Mouse (Mus musculus) mouse trophoblast stem cell (cell line): Measurements from ENCODE around the gene Borcs5.

Experiments
- in situ Hi-C, 2 experiments: fragments of 300-500 bp; cut with MseI, MboI; formaldehyde crosslinking; loops; 2 replicates in 1 of 2; 3 replicates in 1 of 2; pipeline ENCODE4 v1.15.1; 2025

Gene Borcs5

DNA sequence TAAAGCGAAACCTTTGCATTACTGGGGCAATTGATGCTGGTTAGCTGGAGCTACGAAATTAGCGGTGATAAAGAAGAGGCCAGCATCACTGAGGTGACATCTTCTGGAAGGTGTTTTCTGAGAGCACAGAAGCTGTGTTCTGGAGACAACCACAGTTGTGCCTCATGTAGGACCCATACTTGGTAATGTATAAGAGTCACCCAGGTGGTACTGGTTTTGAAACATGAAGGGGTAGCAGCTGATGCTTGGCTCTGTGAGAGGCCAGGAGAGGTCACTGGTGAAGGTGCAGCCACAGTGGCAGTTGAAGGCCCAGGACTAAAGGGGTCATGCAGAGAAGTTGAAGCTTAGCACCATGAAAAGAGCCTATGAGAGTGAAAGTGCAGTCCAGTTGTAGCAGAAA is at the start of gene Borcs5:
Borcs5 (plus strand) TSS at position 301 of the 400 bp plus-strand sequence.
- in situ Hi-C loops: no loop called here

DNA sequence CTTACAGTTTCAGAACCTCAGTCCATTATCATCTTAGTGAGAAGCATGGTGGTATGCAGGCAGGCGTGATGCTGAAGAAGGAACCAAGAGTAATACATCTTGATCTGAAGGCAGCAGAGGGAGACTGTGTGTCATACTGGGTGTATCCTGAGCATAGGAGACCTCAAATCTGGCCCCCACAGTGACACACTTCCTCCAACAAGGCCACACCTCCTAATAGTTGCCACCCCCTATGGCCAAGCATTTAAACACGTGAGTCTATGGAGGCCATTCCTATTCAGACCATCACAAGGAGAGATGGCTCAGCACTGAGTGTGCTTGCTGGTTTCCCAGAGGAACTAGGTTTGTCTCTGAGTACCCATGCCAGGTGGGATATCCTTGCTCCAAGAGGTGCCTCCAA is 47.7 kb upstream of the Borcs5 start:
- in situ Hi-C loops: no loop called here

DNA sequence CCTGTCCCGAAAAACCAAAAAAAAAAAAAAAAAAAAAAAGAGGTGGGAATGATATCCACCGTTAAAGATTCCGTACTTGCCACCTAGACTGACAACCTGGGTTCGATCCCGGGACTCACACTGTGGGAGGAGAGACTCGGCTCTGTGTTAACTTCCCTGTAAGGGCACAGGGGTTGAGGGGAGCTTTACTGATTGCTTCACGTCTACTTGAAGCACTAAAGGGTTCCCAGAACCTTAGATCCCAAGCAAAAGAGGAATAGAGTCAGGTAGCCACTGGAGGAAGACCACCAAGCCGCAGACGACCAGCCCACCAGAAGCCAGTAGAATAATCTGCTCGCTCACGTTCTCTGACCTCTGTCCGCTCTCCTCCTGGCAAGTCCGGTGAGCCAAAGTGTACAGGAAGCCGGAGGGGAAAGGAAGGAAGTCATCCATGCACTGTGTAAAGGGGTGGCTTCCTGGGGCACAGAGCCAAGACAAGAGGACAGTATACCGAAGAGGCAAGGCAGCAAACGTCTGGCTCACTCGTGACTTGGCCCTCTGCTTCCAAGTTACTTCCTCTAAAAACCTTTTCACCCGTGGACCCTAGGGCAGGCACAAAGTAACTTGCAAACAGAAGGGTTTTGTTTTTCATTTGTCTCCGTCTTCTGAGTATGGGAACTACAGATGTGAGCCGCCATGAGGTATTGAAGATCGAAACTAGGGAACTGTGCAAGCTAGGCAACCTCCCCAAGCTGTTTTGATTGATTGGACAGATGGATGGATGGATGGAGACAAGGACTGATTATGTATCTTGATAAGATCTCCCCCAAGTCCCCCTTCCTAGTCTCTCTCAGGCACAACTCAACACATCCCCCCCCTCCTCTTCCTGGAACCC is 44.5 kb upstream of the Borcs5 start:
- in situ Hi-C loops: no loop called here

DNA sequence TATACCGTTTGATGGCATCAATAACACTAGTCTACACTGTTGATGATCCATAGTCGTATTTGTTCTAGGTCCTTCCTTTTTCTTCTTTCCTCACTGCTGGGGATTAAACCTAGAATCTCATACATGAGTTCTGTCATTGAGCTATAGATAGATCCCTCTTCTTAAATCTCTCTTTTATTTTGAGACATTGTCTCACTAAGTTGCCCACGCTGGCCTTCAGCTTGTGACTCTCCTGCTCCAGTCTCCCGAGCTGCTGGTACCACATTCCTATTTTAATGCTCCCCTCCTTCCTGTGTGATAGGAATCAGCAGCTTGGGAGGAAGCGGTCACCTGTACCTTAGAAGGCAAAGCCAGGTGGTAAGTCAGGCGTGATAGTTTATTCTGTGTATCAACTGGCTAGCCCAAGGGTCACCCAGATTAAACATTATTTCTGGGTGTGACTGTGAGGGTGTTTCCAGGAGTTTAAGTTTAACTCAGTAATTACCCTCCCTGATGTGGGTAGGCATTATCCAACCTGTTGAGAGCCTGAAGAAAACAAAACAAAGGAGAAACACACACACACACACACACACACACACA is 41.6 kb upstream of the Borcs5 start:
- in situ Hi-C loops: no loop called here

DNA sequence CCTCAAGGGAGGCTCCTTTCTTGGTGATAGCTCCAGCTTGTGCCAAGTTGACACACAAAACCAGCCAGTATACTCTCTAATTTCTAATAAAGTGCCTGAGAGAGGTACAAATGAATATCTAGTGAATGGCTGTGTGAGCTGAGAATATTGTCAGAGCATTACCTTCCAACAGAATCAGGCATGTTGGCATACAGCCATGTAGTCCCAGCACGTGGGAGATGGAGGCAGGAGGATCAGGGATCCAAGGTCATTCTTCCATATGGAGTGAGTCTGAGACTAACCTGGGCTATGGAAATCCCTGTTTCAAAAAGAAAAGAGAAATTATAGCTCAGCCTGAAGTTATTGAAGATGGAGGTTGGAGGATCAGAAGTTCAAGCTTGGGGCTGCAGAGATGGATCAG is 40.1 kb upstream of the Borcs5 start:
- in situ Hi-C loops: no loop called here

DNA sequence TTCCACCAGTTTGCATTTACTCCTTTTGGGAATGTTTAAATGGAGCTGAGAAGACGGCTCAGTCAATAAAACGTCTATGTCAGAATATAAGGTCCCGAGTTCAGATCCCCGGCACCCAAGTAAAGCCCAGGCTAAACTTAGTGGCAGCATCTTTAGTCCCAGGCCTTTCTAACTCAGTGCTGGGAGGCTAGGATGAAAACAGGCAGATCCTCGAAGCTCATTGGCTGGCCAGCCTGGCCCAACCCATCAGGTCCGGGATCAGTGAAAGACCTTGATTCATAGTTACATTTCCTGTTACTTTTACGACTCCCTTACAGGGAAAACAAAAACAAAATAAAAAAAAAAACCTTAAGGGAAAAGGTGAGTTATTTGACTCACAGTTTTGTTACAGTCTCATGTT is 38.2 kb upstream of the Borcs5 start:
- in situ Hi-C loops: no loop called here

DNA sequence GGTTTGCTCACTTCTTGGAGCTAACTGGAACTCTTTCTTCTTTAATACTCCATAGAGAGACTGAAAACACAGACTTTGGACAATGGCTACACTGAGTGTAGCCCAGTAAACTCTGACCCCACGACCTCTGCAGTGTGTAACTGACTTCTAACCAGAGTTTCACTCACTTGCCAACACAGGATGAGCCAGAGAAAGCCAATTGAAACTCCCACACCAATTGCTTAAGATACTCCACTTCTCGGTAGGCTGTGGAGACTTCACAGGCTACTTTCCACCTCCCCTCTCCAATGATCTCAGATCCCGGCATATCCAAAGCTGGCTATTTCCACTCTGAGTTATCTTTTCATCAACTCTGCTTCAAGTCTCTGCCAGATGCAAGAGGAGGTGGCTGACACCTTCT is 37.5 kb upstream of the Borcs5 start:
- in situ Hi-C loops: no loop called here

DNA sequence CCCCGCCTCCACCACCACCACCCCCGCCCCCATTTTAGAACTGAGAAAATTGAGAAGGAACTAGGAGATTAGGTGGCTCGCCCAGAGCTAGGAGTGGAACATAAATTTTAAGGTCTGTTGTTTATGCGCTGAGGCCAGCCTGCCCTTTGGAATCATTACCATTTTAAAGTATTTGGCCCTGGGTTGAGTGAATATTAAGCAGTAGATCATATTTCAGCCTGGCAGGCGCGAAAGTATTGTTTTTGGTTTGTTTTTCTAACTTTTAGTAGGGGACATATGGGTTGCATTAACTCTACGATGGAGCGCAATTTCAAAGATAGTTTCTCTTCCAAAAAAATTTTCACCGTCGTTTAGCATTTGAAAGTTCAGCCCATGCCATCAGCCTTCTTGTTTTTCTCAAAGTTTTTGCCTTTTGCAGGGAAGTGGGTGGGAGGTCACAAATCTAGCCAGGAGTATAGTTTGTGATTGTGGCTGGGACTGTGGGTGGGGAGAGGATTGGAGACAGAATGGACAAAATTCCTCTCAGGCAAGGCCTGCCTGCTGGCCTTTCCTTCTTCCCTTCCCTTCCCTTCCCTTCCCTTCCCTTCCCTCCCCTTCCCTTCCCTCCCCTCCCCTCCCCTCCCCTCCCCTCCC is 36.8 kb upstream of the Borcs5 start:
- in situ Hi-C loops: no loop called here

DNA sequence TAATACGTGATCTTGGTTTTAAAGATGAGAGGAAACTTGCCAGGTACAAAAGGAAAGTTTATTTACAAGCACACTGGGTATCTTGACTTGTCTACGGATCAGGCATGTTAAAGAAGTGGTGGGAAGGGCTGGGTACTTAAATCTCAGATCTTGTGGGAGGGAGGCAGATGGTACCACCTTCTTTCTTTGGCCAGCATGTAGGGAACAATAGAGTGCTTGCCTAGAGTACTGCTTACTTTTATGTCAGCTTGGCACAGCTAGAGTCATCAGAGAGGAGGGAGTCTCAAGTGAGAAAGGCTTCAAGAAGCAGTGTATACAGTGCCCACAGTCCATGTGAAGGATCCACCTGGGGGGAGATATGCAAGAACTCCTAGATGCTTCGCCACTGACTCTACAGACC is 34.1 kb upstream of the Borcs5 start:
- in situ Hi-C loops: loop anchor here in 1 of 2 experiments (5.0 kb wide), 1 partner anchor 178 kb away; no protein-coding TSS in a partner anchor

DNA sequence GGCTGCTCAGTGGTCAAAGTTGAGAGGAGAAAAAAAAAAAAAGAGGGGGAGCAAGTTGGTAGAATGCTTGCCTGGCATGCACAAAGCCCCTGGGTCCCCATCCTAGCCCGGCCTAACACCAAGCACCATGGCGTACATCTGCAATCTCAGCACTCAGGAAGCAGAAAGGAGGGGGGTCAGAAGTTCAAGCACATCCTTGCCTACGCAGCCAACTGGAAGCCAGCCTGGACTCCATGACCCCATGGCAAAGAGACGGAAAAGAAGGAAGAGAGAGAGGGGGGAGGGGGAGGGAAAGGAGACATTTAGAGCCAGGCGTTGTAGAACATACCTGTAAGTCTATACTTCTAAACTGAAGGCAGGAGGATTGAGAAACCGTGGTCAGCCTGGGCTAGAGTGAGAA is 32.8 kb upstream of the Borcs5 start:
- in situ Hi-C loops: loop anchor here in 1 of 2 experiments (5.0 kb wide), 1 partner anchor 179 kb away; no protein-coding TSS in a partner anchor

DNA sequence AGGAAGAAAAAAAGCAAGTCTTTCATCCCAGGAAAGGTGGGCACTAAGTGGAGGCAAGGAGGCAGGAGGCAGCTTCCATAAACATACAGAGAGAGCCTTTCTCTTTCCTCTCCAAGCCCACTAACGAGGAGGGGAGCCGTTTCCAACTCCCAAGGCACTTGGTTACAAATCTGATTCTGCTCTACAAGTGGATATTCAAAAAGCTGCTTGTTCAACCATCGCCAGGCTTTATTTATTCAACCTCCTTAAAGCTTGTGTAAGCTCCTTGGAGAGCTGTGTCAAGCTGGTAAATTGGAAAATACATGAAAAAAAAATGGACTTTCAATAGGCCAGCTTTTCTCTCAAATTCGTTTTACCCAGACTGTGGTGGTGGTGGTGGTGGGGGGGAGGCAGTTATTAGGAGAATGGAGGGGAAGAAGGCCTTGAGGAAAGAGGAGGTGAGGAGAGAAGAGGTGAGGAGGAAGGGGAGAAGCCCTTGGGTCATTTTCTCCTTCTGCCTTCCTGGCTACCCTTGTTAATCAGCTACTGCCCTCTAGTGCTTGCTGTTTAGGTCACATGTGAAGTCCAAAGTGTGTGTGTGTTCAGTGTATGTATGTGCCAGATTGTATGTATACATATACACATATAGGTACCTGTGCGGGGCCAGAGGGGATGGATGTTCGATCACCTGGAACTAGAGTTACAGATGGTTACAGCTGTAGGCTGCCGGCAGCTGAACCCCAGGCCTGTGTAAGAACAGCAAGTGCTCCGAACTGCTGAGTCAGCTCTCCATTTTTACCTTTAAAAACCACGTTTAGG is 32.2 kb upstream of the Borcs5 start:
- in situ Hi-C loops: loop anchor here in 1 of 2 experiments (5.0 kb wide), 1 partner anchor 180 kb away; no protein-coding TSS in a partner anchor

DNA sequence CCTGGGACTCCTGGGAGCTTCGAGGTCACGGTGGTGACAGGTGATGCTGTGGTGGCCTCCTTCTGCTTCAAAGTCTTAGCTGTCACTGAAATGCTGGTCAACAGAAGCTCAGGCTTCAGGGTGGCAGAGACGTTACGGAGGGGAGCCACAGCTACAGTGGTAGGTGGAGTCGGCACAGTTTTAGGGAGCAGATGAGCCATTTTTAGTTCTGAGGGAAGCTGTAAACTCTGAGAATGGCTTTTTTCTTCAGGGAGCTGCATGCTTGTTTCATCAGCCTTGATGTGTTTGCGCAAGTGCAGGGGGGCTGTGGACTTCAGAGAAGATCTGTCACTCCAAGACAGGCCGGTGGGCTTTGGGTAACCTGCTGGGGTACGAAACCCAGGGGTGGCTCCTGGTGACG is 28.9 kb upstream of the Borcs5 start:
- in situ Hi-C loops: no loop called here

DNA sequence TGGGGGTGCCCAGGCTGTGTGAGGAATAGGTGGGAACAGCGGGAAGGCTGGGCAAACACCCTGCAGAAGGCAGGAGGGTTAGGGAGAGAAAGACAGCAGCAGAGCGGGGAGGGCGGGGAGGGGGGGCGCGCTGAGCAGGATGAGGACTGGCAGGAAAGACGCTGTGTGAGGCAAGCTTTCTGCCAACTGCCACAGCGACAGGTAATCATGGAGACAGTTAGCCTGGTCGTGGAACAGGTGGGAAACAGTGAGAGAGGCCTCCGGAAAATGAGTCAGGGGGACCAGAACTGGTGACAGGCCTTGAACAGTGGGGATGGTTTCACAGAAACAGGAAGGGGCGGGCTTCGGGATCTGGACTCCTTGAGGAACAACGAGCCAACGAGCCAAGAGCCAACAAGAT is 27.4 kb upstream of the Borcs5 start:
- in situ Hi-C loops: no loop called here

DNA sequence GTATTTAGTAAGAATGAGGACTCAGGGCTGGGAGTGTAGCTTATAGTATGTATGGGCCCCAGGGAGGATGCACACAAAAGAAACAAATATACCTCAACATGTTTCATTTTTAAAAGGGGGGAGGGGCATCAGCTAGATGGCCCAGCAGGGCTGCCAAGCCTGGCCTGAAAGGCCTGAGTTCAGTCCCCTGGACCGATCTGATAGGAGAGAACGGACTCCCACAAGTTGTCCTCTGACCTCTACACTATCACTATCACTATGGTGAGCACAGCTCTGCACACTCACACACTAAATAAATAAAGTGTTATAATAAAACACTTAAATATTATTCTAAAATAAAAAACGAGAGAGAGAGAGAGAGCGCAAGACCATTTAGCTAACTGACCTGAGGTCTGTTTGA is 25.0 kb upstream of the Borcs5 start:
- in situ Hi-C loops: no loop called here

DNA sequence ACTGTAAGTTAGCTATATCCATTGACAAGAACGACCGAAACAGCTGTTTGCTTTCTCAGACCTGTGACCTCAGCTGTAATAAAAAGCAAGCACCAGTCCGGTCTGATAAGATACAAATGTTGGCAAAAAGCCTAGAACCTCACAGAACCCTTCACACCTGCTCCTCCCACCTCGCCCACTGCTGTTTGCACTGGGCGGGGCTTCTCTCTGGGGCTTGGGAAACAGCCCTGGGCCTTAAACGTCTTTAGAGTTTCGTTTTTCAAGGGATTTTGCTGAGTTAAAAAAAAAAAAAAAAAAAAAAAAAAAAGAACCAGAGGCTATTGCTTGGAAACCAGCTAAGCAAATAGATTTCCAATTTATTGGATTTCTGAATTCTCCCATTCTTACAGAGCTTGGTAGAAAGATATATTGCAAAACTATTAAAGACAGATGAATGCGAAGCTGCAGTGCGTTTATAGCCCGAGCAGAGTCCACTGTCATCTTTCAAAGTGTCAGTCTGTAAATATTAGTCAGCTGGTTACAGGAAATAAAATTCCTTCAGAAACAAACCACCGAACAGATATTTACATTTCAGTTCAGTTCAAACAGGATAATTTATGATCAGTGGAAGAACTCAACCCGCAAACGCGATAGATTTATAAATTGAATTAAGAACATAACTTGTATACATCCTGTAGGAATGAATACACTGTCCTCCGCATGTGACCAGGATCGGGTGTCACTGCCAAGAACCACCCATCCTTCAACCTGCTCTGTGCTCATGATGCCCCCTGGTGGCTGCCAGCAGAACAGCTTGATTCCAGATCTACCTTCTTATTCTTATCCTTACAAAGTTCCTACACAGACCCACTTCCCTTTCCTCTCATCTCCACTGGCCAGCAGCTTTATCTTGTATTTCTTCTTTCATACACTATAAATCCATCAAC is 24.3 kb upstream of the Borcs5 start:
- in situ Hi-C loops: loop anchor here in 1 of 2 experiments (5.0 kb wide), 1 partner anchor 188 kb away; no protein-coding TSS in a partner anchor

DNA sequence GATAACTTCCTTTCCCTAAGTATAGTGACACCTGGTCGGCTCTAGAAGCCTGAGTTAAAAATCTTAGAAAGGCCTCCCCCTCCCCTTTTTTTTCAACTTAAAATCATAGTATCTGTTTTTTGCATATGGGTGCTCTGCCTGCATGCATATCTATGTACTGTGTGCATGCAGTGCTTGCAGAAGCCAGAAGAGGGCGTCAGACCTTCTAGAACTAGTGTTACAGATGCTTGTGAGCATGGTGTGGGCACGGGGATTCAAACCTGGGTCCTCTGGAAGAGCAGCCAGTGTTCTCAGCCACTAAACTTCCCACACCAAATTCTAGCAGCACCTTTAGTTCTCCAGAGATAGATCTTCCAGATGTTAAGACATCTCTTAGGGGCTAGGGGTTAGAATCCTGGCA is 21.7 kb upstream of the Borcs5 start:
- in situ Hi-C loops: loop anchor here in 1 of 2 experiments (5.0 kb wide), 1 partner anchor 190 kb away; no protein-coding TSS in a partner anchor

DNA sequence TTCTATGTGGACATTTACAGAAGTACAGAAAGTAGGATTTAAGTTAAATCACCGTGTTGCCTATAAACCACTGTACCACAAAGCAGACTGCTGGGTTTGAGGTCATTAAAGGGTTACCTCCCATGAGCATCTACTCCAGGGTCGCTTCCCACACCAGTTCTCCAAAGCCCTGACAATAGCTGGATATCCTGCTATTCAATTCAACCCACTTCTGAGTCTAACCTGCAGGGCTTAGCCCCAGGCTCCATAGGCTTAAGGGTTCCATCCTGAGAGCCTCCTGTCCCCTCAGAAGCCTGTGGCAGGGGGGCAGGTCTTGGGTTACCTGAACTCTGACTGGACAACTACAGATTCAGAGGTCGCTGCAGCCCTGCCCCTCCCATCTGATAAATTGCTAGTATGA is 19.2 kb upstream of the Borcs5 start:
- in situ Hi-C loops: no loop called here

DNA sequence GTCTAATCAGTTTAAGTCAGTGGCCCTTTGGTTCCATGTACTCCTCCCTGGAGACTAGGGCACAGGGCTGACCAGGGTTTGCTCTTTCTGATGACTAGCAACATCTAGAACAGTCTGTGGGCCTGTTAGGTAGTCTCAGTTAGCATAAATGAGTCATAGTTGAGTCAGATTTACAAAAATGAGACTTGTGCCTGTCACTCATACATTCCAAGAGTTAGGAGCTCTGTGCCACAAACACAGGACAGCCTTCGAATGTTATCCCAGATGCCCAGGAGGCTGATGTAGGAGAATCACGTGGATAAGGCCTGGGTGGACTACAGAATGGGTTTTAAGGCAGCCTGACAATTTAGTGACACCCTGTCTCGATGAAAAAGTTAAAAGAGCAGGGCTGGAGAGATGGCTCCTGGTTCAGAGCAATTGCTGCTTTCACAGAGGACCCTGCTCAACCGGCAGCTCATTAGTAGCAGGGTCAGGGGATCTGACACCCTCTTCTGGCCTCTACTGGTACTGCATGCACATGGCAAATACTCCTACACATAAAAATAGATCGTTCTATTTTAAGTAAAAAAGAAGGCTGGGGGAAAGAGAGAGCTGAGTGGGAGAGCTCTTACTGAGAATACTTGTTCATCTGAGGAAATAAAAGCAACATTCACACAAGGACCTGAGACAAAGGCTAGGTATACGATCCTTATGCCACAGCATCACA is 18.3 kb upstream of the Borcs5 start:
- in situ Hi-C loops: no loop called here

DNA sequence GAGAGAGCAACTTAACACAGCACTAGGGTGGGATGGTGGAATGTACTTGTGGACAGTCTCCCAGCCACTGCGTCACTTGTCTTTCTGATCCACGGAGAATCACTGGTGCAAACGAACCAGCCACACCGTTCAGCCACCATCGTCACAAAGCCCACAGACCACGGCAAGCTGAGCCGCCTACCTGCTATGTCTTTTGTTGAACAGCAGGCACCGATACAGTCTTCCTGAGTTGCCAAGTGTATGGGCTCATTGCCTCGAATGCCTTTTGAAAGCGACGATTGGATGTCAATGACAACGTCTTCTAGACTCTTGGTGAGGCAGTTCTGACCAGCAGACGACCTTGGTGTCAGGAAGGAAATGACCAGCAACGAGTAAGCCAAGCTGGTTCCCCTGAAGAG is 17.8 kb upstream of the Borcs5 start:
- in situ Hi-C loops: no loop called here

DNA sequence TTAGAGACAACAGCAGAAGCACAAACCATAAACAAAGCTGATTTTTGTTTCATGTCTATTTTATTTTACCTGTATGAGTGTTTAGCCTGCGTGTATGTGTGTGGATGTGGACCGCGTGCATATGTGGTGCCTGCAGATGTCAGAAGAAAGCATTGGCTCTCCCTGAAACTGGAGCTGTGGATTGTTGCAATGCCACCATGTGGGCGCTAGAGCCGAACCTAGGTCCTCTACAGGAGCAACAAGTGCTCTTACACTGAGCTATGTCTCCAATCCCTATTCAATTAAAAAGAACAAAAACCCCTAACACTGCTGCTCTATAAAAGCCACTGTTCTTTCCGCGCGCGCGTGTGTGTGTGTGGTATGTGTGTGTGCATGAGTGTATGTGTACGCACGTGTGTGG is 13.9 kb upstream of the Borcs5 start:
- in situ Hi-C loops: no loop called here
